Mouse (Mus musculus): ENCODE data around the gene Msi2. TPM values are rescaled to one million over a fixed set of nuclear protein-coding genes. Genes with fewer than 3 reads are reported as not detected.

The Msi2 gene
- polyA plus RNA-seq, 1 experiment from 2014 or later = 25.3 TPM

DNA sequence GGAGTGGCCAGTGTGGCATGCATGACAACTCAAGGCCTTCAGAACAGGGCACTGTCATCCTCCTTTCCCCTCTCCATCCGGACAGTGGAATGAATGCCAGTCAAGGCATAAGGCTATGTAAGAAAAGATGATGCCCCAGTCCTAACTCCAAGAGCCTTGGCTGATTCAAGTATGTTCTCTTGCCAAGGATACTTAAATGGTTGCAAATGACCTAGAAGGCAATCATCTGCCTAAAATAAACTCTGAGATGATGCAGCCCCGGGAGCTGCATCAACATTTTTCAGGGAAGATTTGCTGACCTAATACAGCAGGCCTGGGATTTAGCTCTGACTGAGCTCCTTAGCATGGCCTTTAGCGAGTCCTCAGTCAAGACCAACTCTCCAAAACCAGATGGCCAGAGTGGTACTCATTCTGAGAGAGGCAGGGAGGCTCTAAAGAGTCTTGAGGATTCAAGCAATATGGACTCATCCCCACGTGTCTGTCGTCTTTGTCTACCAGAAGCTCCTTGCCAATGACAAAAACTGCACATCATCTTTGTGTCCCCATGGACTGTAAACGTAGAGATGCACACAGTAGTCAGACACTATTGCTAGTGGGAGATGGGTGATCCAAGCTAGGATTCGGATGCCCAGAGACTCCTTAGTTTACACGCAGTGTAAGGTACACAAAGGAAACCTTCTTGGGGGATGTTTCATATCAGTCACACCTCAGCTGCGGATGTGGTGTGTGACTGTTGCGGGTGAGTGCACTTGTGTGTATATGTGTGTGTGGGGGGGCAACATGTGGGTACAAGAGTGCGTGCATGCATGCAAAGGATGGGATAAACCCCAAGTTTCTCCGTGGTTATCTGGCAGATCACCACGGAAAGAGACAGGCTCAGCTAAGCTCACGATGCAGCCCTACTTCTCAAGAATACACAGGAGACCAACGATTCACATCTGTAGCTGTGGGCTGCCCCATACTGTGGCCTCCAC lies 176.4 kb downstream of the Msi2 start:
- no peak for DNase-seq (ENCODE audit: low spot score)
- no peak overlapping the region for H3K4me3 ChIP-seq
- peak overlapping the region; percentile 49 for H3K27ac ChIP-seq (replicated peaks)
- 93% methylated on average over 15 of the region's 15 CpGs for WGBS
- H3K4me1 ChIP-seq = peaks cover 79% of the 10 kb centered on the region
- H3K27me3 ChIP-seq (ENCODE audit: low read depth, poor library complexity, severe bottlenecking) = no peaks in the 10 kb centered on the region
- no peaks in the 10 kb centered on the region for H3K9me3 ChIP-seq (replicated peaks)
- H3K36me3 ChIP-seq = peaks cover 25% of the 10 kb centered on the region

DNA sequence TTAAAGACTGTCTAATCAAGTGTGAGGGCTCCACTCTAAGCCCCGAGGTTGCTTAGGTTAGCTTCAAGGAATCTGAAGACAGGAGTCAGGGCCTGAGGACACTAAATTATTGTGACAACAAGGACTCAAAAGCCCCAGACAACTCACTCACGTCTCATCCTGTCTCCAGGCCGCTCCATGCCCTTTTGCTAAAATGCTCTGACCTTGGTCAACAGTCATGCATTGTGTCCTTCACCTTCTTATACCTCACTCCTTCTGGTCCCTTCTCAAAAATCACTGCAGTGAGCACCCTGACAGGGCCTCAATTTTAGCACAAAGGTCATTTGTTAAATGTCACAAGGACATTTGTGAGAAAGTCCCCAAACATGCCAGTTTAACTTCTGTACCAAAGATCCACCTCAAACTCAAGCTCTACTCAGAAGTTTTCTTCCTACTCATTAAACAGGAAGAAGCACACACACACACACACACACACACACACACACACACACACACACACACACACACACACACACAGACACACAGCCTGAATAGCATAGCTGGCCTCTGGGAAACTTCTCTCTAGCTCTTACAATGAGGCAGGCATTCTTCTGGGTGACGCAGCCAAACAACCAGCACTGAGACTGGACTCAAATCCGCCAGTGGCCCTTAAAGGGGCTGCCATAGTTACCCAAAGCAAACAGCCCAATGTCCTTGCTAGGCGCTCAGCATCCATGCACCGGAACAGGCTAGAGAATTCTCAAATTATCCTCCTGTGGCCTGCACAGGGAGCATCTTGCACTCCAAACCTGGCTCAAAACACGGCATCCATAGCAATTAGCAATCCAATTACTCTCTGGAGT lies 178.5 kb downstream of the Msi2 start:
- Histone ChIP-seq H3K4me1 (peaks cover 97% of the 10 kb centered on the region), H3K4me3 (no peak overlapping the region), H3K36me3 (peaks cover 25% of the 10 kb centered on the region), H3K27ac (replicated peaks) (peak overlapping the region; percentile 84), H3K27me3 (ENCODE audit: low read depth, poor library complexity, severe bottlenecking) (no peaks in the 10 kb centered on the region), H3K9me3 (replicated peaks) (no peaks in the 10 kb centered on the region)
- WGBS = 62% methylated on average over 8 of the region's 8 CpGs
- peak; percentile 39 for DNase-seq (ENCODE audit: low spot score)

- H3K36me3 ChIP-seq = peaks cover 25% of the 10 kb centered on the region
- WGBS = 86% methylated on average over 13 of the region's 13 CpGs
- peaks cover 100% of the 10 kb centered on the region for H3K4me1 ChIP-seq
- H3K27ac ChIP-seq (replicated peaks) = peak overlapping the region; percentile 84
- H3K9me3 ChIP-seq (replicated peaks) = no peaks in the 10 kb centered on the region
- DNase-seq (ENCODE audit: low spot score) = no peak
- H3K27me3 ChIP-seq (ENCODE audit: low read depth, poor library complexity, severe bottlenecking) = no peaks in the 10 kb centered on the region
- no peak overlapping the region for H3K4me3 ChIP-seq
Measured at GRCm38 (mm10) chr11:88538710-88539340, 179.5 kb downstream of the Msi2 start.

DNA sequence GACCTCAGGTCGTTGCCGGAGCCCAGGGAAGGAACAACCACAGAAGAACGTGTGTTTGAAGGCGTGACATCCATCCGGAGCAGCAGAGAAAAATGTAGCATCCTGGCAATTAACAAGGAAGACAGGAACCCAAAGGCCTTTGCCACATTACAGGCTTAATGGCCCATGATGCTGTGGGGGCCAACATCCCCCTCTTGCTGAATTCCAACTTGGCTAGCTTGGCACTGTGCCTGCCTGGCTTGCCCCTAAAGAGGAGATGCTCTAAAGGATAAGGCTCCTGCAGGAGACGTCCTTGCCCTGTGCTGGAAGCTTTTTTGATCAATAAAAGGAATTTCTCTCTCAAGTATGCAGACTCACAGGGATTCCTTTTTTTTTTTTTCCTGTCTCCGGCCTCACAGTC lies 181.0 kb downstream of the Msi2 start:
- 83% methylated on average over 7 of the region's 7 CpGs for WGBS
- peaks cover 98% of the 10 kb centered on the region for H3K4me1 ChIP-seq

DNA sequence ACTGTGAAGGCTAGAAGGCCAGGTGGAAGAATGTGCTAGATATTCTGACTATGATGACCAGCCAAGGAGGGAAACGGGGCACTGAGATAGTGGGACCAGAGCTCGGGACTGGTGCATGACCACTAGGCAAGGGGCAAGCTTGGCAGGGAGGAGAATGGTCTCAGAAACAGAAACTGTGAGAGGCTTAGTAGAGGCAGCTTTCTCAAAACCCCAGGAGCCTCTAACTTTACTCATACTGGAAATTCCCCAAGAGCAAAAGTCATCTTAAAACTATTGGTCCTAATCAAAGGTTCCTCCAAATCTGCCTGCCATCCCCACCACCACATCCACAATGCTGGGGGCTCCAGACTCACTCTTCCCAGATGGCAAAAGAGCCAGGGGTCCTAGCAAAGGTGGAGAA lies 181.5 kb downstream of the Msi2 start:
- 93% methylated on average over 2 of the region's 2 CpGs for WGBS
- Histone ChIP-seq H3K4me3 (no peak overlapping the region), H3K27ac (replicated peaks) (peak overlapping the region; percentile 84; the same call in 1 of the 2 replicates), H3K27me3 (ENCODE audit: low read depth, poor library complexity, severe bottlenecking) (no peaks in the 10 kb centered on the region), H3K36me3 (peaks cover 30% of the 10 kb centered on the region), H3K9me3 (replicated peaks) (no peaks in the 10 kb centered on the region), H3K4me1 (peaks cover 95% of the 10 kb centered on the region)
- no peak for DNase-seq (ENCODE audit: low spot score)

More for the DNA sequence above, 181.0 kb downstream of the Msi2 start:
- Histone ChIP-seq H3K27ac (replicated peaks) (peak overlapping the region; percentile 84), H3K36me3 (peaks cover 28% of the 10 kb centered on the region), H3K9me3 (replicated peaks) (no peaks in the 10 kb centered on the region), H3K27me3 (ENCODE audit: low read depth, poor library complexity, severe bottlenecking) (no peaks in the 10 kb centered on the region), H3K4me3 (no peak overlapping the region)
- DNase-seq (ENCODE audit: low spot score) = no peak

DNA sequence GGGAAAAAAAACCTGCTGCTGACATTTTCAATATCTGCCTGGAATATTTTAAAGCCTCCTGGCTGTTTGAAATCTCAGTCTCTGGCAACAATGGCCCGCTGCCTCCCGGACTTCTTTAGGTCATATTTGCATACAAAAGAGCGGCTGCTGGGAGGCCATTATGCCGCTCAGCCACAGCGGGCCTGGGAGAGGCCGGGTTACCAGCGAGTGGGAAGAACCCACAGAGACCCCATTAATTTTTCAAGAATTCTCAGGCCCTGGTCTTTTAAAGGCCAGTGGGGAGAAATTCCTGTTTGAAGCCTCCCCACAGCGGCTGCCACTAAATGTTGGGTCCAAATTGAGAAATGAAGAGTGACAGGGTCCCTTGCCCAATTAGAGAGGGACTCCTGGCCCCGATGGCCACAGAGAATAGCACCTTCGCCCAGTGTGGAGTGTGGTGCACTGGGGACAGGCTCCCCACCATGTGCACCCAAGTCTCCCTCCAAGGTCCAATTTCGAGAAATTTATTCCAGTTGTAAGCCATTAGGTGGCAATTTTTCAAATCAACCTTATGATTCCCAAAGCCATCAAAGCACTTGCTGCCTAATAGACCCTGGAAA lies 183.9 kb downstream of the Msi2 start:
- no peaks in the 10 kb centered on the region for H3K9me3 ChIP-seq (replicated peaks)
- H3K27me3 ChIP-seq (ENCODE audit: low read depth, poor library complexity, severe bottlenecking) = no peaks in the 10 kb centered on the region
- H3K4me1 ChIP-seq = peaks cover 83% of the 10 kb centered on the region
- H3K27ac ChIP-seq (replicated peaks) = peak overlapping the region; percentile 84
- peaks cover 47% of the 10 kb centered on the region for H3K36me3 ChIP-seq
- H3K4me3 ChIP-seq = peak overlapping the region; percentile 25
- peak; percentile 75 for DNase-seq (ENCODE audit: low spot score)
- WGBS = 7% methylated on average over 11 of the region's 11 CpGs

DNA sequence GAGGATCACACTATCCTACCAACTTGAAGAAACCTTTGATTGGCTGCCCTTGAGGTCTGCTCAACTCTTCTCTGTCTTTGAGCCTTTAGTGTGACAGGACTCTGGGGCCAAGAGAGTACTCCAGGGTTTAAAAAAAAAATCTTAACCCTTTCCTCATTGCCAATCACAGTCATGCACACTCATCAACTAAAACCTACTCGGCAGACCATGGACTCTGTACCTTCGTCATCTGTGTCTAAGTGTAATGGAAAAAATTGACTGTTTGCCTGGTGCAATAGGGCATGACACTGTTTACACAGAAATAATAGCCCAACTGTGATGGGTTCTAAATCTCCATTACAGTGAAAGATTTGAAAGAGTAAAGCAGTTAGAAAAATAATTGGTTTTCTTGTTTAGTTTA lies 186.3 kb downstream of the Msi2 start:
- Histone ChIP-seq H3K27me3 (ENCODE audit: low read depth, poor library complexity, severe bottlenecking) (no peaks in the 10 kb centered on the region), H3K4me3 (no peak overlapping the region), H3K9me3 (replicated peaks) (no peaks in the 10 kb centered on the region), H3K36me3 (peaks cover 41% of the 10 kb centered on the region), H3K27ac (replicated peaks) (no peak overlapping the region), H3K4me1 (peaks cover 83% of the 10 kb centered on the region)
- 88% methylated on average over 2 of the region's 2 CpGs for WGBS
- DNase-seq (ENCODE audit: low spot score) = no peak

- peaks cover 83% of the 10 kb centered on the region for H3K4me1 ChIP-seq
- WGBS = 89% methylated on average over 4 of the region's 4 CpGs
- no peaks in the 10 kb centered on the region for H3K27me3 ChIP-seq (ENCODE audit: low read depth, poor library complexity, severe bottlenecking)
- peak overlapping the region; percentile 39 for H3K27ac ChIP-seq (replicated peaks)
- no peak overlapping the region for H3K4me3 ChIP-seq
- H3K9me3 ChIP-seq (replicated peaks) = no peaks in the 10 kb centered on the region
- DNase-seq (ENCODE audit: low spot score) = no peak
- H3K36me3 ChIP-seq = peaks cover 41% of the 10 kb centered on the region
Measured at GRCm38 (mm10) chr11:88530032-88530431, 188.3 kb downstream of the Msi2 start.

DNA sequence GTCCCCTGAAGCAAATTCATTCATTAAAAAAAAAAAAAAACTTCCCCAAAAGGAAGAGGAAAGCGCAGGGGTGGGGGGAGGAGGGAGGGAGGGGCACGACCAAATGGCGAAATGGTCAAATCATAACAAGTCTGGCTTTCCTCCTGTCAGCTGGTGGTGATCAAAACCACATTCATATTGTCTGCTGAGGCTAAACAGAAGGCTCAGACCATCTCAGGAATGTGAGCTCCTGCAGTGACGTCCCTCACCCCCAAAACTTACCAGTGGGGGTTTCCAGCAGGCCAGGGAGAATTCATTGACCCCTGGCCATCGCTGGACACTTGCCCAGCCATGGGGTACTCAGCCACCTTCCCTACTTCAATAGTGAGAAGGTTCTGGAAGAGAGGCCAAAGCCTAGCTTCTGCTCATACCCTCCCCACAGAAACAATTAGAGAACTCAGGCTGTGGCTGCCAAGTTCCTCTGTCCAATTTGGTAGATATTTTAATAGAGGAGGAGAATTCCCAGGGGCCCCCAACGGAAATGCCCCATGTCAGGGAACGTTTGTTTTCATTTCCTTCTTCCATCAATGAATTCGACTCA lies 189.7 kb downstream of the Msi2 start:
- peak overlapping the region; percentile 77 for H3K27ac ChIP-seq (replicated peaks)
- no peaks in the 10 kb centered on the region for H3K9me3 ChIP-seq (replicated peaks)
- no peak for DNase-seq (ENCODE audit: low spot score)
- 58% methylated on average over 8 of the region's 8 CpGs for WGBS
- peaks cover 83% of the 10 kb centered on the region for H3K4me1 ChIP-seq
- peaks cover 40% of the 10 kb centered on the region for H3K36me3 ChIP-seq
- H3K27me3 ChIP-seq (ENCODE audit: low read depth, poor library complexity, severe bottlenecking) = no peaks in the 10 kb centered on the region
- no peak overlapping the region for H3K4me3 ChIP-seq

- Histone ChIP-seq H3K36me3 (peaks cover 34% of the 10 kb centered on the region), H3K27me3 (ENCODE audit: low read depth, poor library complexity, severe bottlenecking) (no peaks in the 10 kb centered on the region), H3K27ac (replicated peaks) (peak overlapping the region; percentile 77), H3K4me1 (peaks cover 90% of the 10 kb centered on the region), H3K4me3 (no peak overlapping the region), H3K9me3 (replicated peaks) (no peaks in the 10 kb centered on the region)
- DNase-seq (ENCODE audit: low spot score) = no peak
- WGBS = 13% methylated on average over 7 of the region's 7 CpGs
Measured at GRCm38 (mm10) chr11:88526711-88527110, 191.6 kb downstream of the Msi2 start.

DNA sequence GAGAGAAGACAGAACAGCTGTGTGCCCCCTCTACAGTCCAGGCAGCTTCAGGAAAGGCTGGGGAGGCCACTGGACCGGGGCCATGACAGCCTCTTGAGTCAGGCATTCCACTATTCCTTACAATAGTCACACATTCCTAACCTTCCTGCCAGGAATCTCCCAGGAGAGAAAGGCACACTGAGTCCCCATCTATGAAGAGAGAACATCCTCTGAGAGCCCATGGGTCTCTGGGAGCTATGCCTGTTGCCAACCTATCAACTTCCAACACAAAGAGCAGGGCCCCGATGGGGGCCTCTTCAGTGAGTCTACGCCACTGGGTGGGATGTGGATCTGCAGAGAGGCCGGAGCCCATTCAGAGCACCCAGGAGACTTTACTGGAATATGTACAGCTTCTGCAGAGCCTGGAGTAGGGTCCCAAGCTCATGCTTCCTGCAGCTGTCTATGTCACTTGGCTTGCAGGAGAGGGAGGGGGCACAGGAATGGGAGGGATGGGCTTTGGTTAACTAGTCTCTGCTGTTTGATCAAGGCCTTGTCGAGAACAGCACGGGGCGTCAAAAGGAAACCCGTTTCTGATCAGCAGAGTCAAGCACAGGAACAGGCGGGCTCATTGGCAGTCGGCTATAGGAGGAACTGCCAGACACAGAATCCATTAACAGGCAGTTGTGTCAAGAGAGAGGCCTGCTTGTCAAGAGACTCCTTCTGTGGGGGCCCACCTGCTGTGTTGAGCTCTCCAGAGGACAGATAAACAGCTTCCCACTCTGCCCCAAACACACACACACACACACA lies 193.3 kb downstream of the Msi2 start:
- Histone ChIP-seq H3K27me3 (ENCODE audit: low read depth, poor library complexity, severe bottlenecking) (no peaks in the 10 kb centered on the region), H3K4me3 (no peak overlapping the region), H3K36me3 (peaks cover 32% of the 10 kb centered on the region), H3K9me3 (replicated peaks) (no peaks in the 10 kb centered on the region), H3K27ac (replicated peaks) (peak overlapping the region; percentile 77), H3K4me1 (peaks cover 99% of the 10 kb centered on the region)
- WGBS = 30% methylated on average over 10 of the region's 10 CpGs
- DNase-seq (ENCODE audit: low spot score) = no peak
